Mouse (Mus musculus) frontal cortex, postnatal 36 days (tissue): ENCODE results near the gene Lsm11.

Experiments
- DNase-seq, 2 experiments: peaks; one replicate each; pipeline ENCODE4 v3.0.0; 2022; ENCODE audit warnings: low spot score in 2 of 2

Lsm11 gene

GRCm38 (mm10) chr11:45927456-45927855 lies 17.3 kb downstream of the Lsm11 start:
- no peak for DNase-seq

GRCm38 (mm10) chr11:45926640-45927082 lies 18.1 kb downstream of the Lsm11 start:
- peak; percentile 76 to 84 for DNase-seq

GRCm38 (mm10) chr11:45925436-45925835 lies 19.3 kb downstream of the Lsm11 start:
- DNase-seq = no peak

- no peak for DNase-seq
Observed at GRCm38 (mm10) chr11:45921480-45921898, 23.2 kb downstream of the Lsm11 start.

GRCm38 (mm10) chr11:45921026-45921425 lies 23.7 kb downstream of the Lsm11 start:
- no peak for DNase-seq

GRCm38 (mm10) chr11:45918836-45919235 lies 25.9 kb downstream of the Lsm11 start:
- DNase-seq = no peak

- DNase-seq = no peak
Observed at GRCm38 (mm10) chr11:45918018-45918417, 26.7 kb downstream of the Lsm11 start.

- DNase-seq = no peak
Observed at GRCm38 (mm10) chr11:45916196-45916595, 28.5 kb downstream of the Lsm11 start.

- DNase-seq = no peak
Observed at GRCm38 (mm10) chr11:45910701-45911100, 34.0 kb downstream of the Lsm11 start.

- DNase-seq = no peak
Observed at GRCm38 (mm10) chr11:45908894-45909293, 35.8 kb downstream of the Lsm11 start.

- DNase-seq = no peak
Observed at GRCm38 (mm10) chr11:45908070-45908469, 36.7 kb downstream of the Lsm11 start.

GRCm38 (mm10) chr11:45907301-45907700 lies 37.4 kb downstream of the Lsm11 start:
- DNase-seq = no peak

- DNase-seq = no peak
Observed at GRCm38 (mm10) chr11:45906109-45906786, 38.5 kb downstream of the Lsm11 start.

GRCm38 (mm10) chr11:45900233-45901015 lies 44.3 kb downstream of the Lsm11 start:
- DNase-seq = no peak

- DNase-seq = no peak
Observed at GRCm38 (mm10) chr11:45897392-45897791, 47.3 kb downstream of the Lsm11 start.

GRCm38 (mm10) chr11:45892861-45893360 lies 51.8 kb downstream of the Lsm11 start:
- DNase-seq = no peak

GRCm38 (mm10) chr11:45890423-45890822 lies 54.3 kb downstream of the Lsm11 start:
- DNase-seq = no peak

- DNase-seq = no peak
Observed at GRCm38 (mm10) chr11:45889981-45890380, 54.8 kb downstream of the Lsm11 start.

GRCm38 (mm10) chr11:45888471-45889030 lies 56.2 kb downstream of the Lsm11 start:
- DNase-seq = no peak

- DNase-seq = no peak
Observed at GRCm38 (mm10) chr11:45886596-45886995, 58.1 kb downstream of the Lsm11 start.

- DNase-seq = no peak
Observed at GRCm38 (mm10) chr11:45885606-45886230, 59.0 kb downstream of the Lsm11 start.

- DNase-seq = no peak
Observed at GRCm38 (mm10) chr11:45884029-45884428, 60.7 kb downstream of the Lsm11 start.
